Mouse (Mus musculus) liver, adult 2 months (tissue): ENCODE data around the gene Stat5b. TPM values are rescaled to one million over a fixed set of nuclear protein-coding genes. Genes with fewer than 3 reads are reported as not detected.

ENCODE experiments used
- DNase-seq: peaks from one replicate; pipeline ENCODE4 v3.0.0-alpha.2; 2011; ENCODE audit warnings: low read depth, low spot score; ENCODE audit errors: extremely low read depth
- H3K27ac ChIP-seq: fragments of 200-500 bp; replicated peaks from 2 replicates; pipeline ENCODE4 v1.5.1; 2012; ENCODE audit warnings: low read depth, mild to moderate bottlenecking, control low read depth, inconsistent platforms, low read length; ENCODE audit not compliant: insufficient read depth
- H3K27me3 ChIP-seq: fragments of 200-500 bp; 2 replicates; pipeline ENCODE4 v1.6.1; 2012; ENCODE audit warnings: mild to moderate bottlenecking, moderate library complexity, low read length, inconsistent platforms; ENCODE audit not compliant: control insufficient read depth, insufficient read depth
- H3K36me3 ChIP-seq: fragments of 200-500 bp; 2 replicates; pipeline ENCODE4 v1.6.1; 2012; ENCODE audit warnings: low read length, inconsistent platforms; ENCODE audit not compliant: control insufficient read depth, insufficient read depth
- H3K4me1 ChIP-seq: fragments of 200-500 bp; 2 replicates; pipeline ENCODE4 v1.6.1; 2011; ENCODE audit warnings: low read length; ENCODE audit not compliant: control insufficient read depth, insufficient read depth
- H3K4me3 ChIP-seq: fragments of 200-500 bp; 2 replicates; pipeline ENCODE4 v1.5.1; 2011; ENCODE audit warnings: low read depth, mild to moderate bottlenecking, control low read depth, low read length, moderate library complexity; ENCODE audit not compliant: insufficient read depth
- H3K79me2 ChIP-seq: fragments of 200-500 bp; 2 replicates; pipeline ENCODE4 v1.6.1; 2012; ENCODE audit warnings: inconsistent platforms, mild to moderate bottlenecking, low read length, moderate library complexity; ENCODE audit not compliant: control insufficient read depth, insufficient read depth
- H3K9ac ChIP-seq: fragments of 200-500 bp; 2 replicates; pipeline ENCODE4 v1.6.1; 2012; ENCODE audit warnings: low read depth, mild to moderate bottlenecking, control low read depth, inconsistent platforms, low read length
- CTCF ChIP-seq: fragments of 200-500 bp; IDR thresholded peaks from 2 replicates; pipeline ENCODE4 v1.5.1; 2011; ENCODE audit warnings: low read depth, low read length, control low read depth
- POLR2A ChIP-seq: fragments of 200-500 bp; IDR thresholded peaks from 2 replicates; pipeline ENCODE4 v1.6.1; 2011; ENCODE audit warnings: low read length, control low read depth; ENCODE audit not compliant: insufficient read depth; ENCODE audit errors: extremely low read depth
- WGBS: fragments of 180-500 bp; shearing (Covaris S2); methylation state at CpG from one replicate; pipeline ENCODE4 v1.1.7; 2018; 5-methylcytosine and 5-hydroxymethylcytosine counted together
- polyA plus RNA-seq: library from polyadenylated mRNA; depleted of rRNA; stranded (reverse); fragments of >200 nt; gene quantifications from 2 replicates; pipeline ENCODE4 v1.2.3, GENCODE M21; 2012
- total RNA-seq: library from RNA; depleted of rRNA; stranded (reverse); fragments of >200 nt; gene quantifications from 2 replicates; pipeline ENCODE4 v1.2.3, GENCODE M21; 2014

Stat5b gene
- total and polyA plus RNA-seq, 2 experiments, result 31.8 to 32.0 TPM

DNA sequence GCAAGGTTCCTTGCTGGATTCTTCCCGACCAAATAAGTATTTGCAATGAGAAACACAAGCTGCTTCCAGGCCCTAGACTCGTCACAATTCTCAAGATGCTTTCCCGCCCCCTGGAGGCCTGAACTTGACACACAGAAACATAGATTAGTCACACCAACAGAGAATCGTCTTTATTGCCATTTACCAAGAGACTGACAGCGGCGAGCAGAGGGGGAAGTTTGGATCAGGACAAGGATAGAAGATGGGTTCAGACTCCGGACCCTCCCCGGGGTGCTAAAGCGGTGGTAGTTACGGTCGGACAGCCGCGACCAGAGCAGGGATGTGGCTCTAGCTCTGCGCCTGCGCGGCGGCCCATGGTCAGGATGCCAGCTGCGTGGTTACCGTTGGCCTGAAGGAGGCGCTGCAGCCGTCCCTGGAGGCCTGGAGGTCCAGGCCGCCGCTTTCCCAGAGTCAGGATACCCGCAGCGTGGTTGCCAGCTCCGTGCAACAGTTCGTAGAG is 88.9 kb downstream of the Stat5b start:
- WGBS, result 3% methylated on average over 27 of the region's 27 CpGs
- peak; percentile 88 for TF ChIP-seq CTCF
- TF ChIP-seq POLR2A, result no peak
- no peaks in the 10 kb centered on the region for H3K36me3 ChIP-seq
- H3K27ac ChIP-seq, result no peak overlapping the region
- H3K27me3 ChIP-seq, result peaks cover 9% of the 10 kb centered on the region; the same call in 1 of the 2 replicates
- peak overlapping the region; percentile 46 for H3K9ac ChIP-seq
- no peaks in the 10 kb centered on the region for H3K79me2 ChIP-seq
- DNase-seq, result peak; percentile 53
- peak overlapping the region; percentile 45 for H3K4me3 ChIP-seq
- H3K4me1 ChIP-seq, result no peaks in the 10 kb centered on the region

GRCm38 (mm10) chr11:100759611-100760233 is 90.8 kb downstream of the Stat5b start, which contains the start of gene Kcnh4:
Kcnh4 (minus strand) TSS chr11:100759942.
- no peak for DNase-seq
- Histone ChIP-seq H3K4me3 (no peak within 1 kb of the TSS), H3K4me1 (no peaks in the 10 kb centered on the region), H3K27me3 (peaks cover 9% of the 10 kb centered on the region; the same call in 1 of the 2 replicates), H3K36me3 (no peaks in the 10 kb centered on the region), H3K9ac (no peak within 1 kb of the TSS), H3K27ac (no peak within 1 kb of the TSS), H3K79me2 (no peaks in the 10 kb centered on the region)
- TF ChIP-seq CTCF (0 out of 2 replicates have a peak, but pooled peaks have one; percentile 15), POLR2A (no peak)
- WGBS, result 3% methylated on average over 51 of the region's 51 CpGs

- H3K4me1 ChIP-seq, result no peaks in the 10 kb centered on the region
- H3K36me3 ChIP-seq, result no peaks in the 10 kb centered on the region
- no peaks in the 10 kb centered on the region for H3K79me2 ChIP-seq
- DNase-seq, result no peak
- WGBS, result 6% methylated on average over 35 of the region's 35 CpGs
- no peak overlapping the region for H3K27ac ChIP-seq
- H3K9ac ChIP-seq, result no peak overlapping the region
- TF ChIP-seq CTCF (no peak), POLR2A (no peak)
- peaks cover 9% of the 10 kb centered on the region; the same call in 1 of the 2 replicates for H3K27me3 ChIP-seq
- H3K4me3 ChIP-seq, result no peak overlapping the region
These were observed 91.6 kb downstream of the Stat5b start for GRCm38 (mm10) chr11:100758707-100759610.

- no peak for DNase-seq
- Histone ChIP-seq H3K36me3 (no peaks in the 10 kb centered on the region), H3K27me3 (peaks cover 9% of the 10 kb centered on the region; the same call in 1 of the 2 replicates), H3K9ac (no peak overlapping the region), H3K27ac (no peak overlapping the region), H3K4me3 (no peak overlapping the region), H3K4me1 (no peaks in the 10 kb centered on the region), H3K79me2 (no peaks in the 10 kb centered on the region)
- no peak for TF ChIP-seq POLR2A
- 77% methylated on average over 12 of the region's 12 CpGs for WGBS
These were observed 93.0 kb downstream of the Stat5b start for GRCm38 (mm10) chr11:100757566-100757965.

- H3K4me3 ChIP-seq, result no peak overlapping the region
- DNase-seq, result no peak
- H3K4me1 ChIP-seq, result no peaks in the 10 kb centered on the region
- H3K36me3 ChIP-seq, result no peaks in the 10 kb centered on the region
- H3K27ac ChIP-seq, result no peak overlapping the region
- no peaks in the 10 kb centered on the region for H3K79me2 ChIP-seq
- whole genome bisulfite sequencing, result 64% methylated on average over 6 of the region's 6 CpGs
- no peak overlapping the region for H3K9ac ChIP-seq
- peaks cover 9% of the 10 kb centered on the region; the same call in 1 of the 2 replicates for H3K27me3 ChIP-seq
- TF ChIP-seq POLR2A, result no peak
- TF ChIP-seq CTCF, result no peak
These were observed 94.0 kb downstream of the Stat5b start for GRCm38 (mm10) chr11:100756476-100756875.
